Mouse (Mus musculus) neural tube, embryonic 10.5 days (tissue): ENCODE measurements around the gene Edaradd.
"Not testable (repeated sequence)": the region's sequence is repeated elsewhere in the genome, so short reads cannot be mapped to it uniquely, and the experiment has no call there.

Experiments
- DNase-seq: peaks from one replicate; pipeline ENCODE4 v3.0.0-alpha.2; 2017; ENCODE audit warnings: low spot score; ENCODE audit errors: extremely low spot score

Gene Edaradd

DNA sequence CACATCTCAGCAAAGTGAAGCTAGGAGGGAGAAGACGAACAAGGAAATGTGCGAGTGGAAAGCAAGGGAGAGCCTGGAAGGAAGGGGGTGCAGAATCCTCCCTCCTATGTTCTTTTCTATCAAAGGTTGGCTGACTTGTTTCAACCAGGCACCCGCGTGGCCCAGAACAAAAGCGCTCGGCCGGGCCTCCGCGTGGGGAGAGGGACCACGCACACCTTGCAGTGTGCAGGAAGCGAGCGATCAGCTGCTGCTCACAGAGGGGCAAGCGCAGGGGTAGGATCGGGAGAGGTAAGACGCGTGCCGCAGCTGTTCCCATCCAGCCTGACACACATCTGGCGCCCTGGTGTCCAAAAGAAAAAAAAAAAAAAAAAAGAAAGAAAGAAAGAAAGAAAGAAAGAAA lies 867 bp downstream of the Edaradd start:
- DNase-seq: peak; percentile 38

DNA sequence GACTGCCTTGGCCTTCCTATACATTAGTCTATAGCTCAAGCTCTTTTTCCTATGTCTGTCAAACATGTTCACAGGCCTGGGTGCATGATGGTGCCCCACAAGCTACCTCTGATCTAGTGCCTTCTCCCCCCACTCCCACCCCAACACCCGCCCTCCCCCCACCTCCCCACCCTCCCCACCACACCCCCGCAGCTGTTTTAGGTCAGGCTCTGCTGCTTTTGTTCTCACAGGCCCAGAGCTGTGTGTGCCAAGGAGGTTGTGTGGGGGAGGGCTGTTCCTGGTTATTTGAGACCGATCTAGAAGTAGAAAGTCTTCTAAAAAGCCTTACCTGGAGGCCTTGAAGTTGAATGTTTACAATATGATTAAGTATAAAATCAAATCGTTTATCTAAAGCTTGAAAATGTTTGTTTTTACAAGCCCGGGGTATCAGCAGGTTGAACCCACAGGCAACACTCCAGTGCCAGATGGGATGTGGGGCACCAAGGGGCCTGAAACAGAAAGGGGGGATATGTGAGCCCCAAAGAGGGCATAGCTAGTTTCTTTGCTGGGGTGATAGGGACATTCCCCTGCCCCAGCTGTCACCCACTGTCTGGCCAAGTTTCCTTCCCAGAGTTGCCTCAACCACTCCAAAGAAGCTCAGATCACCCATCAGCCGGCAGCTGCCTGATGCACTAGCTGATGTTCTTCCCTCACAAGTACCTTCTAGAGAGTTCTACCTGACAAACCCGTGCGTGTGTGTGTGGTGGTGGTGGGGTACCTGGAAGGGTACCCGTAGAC lies 8.9 kb downstream of the Edaradd start:
- no peak for DNase-seq

DNA sequence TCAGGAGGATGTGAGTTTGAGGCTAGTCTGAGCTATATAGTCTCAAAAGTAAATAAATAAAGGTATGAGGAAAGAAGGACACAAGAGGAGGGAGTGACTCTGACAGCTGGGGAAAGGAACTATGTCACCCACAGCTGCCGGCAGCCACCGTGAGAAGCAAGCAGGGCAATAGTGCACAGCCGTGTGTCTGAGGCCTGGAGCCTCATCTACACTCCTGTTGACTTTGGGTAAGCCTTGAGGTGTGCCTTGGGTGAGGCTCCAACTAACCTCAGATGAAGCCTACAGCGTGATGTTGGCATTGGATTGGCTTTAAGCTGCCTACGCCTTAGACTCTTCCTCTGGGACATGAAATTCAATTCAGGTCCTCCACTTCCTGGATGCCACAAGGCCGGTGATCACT lies 10.2 kb downstream of the Edaradd start:
- DNase-seq: no peak

DNA sequence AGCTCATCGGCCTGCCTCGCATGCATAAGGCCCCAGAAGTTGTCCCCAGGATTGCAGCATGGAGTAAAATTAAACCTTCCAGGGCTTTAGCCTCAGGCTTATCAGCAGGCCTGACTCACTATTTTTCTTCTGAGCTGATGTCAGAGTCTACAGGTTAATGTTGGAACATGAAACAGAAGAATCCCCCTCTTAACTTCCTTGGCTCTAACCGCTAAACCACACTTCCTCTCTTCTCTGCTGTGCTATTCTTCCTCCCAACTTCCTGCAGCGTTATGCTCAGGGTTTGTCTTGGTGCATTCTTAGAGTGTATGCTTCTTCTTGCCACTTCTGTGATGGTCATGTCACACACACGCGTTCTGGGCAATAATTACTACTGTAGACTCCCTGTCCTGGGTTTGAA lies 12.8 kb downstream of the Edaradd start:
- DNase-seq: no peak

DNA sequence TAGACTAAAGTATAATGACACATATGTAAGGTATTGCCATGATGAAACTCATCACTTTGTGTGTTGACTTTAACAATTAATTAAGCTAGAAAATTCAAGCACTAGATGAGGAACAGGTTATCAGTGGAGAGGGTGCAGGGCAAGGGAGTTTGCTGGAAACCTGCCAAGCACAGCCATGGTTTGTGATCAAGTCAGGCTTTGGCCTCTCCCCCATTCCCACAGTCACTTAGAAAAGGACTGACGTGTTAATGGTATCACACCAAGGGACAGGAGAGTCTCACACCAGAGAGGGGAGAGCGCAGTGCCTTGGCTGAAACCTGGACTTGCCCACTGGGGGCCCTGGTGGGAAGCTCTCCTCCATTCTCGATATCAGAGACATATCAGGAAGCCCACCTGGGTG lies 14.9 kb downstream of the Edaradd start:
- DNase-seq: no peak

DNA sequence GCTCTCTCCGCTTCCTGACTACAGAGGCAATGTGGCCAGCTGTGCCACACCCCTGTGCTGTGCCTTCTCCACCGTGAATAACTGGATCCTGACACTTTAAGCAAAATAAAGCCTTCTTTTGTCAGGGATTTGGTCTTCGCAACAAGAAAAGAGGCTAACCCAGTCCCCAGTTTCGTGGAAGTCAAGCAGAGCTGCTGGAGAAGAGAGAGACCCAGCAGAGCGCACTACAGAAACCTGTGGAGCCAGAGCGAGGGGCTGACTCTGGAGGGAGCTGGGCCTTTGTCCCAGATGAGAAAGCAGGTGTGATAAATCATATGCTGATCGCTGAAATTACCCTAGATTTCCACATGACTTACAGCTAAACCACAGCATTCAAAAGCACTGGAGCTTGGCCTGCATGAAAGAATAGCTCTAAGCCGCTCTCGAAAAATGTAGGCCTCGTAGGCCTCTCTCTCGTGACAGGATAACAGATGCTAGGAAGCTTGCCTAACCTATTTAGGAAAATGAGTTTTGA lies 16.9 kb downstream of the Edaradd start:
- DNase-seq: peak; percentile 43

DNA sequence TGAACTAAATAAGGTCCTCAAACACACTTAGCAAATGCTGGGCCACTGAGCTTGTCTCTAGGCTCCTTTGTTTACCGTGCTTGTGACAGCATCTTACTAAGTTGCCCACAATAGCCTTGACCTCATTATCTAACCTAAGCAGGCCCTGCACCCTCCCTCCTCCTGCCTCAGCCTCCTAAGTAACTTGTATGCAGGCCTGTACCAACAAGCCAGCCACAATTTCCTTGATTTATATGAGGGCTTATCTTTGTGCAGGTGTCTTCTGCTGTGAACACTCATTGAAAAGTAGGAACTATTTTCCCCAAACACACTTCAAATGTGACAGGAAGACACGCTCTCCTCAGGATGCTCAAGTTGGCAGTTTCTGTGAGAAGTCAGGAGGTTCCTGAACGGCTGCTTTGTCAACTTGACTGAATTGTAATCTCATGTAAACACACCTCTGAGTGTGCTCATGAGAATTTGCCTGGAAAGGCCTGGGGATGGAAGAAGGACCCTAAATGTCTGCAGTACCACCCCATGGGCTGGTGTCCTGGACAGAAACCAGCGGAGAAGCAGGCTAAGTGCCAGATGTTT lies 17.5 kb downstream of the Edaradd start:
- DNase-seq: no peak

DNA sequence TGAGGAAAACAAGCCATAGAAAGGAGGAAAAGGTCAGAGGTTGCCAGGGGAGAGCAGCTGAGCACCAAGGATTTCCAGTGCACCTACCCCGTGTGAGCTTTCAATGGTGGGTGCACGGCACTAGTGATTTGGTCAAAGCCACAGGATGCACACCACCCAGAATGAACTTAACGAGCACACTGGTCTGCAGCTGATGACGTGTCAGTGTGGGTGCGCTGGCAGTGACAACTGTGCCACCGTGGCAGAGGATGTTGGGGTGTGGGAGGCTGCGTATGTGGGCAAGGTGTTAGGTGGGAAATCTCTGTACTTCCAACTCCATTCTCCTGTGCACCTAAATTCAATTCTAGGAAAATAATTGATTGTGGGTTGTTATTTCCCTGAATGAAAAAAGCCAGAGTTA lies 21.1 kb downstream of the Edaradd start:
- DNase-seq: no peak

DNA sequence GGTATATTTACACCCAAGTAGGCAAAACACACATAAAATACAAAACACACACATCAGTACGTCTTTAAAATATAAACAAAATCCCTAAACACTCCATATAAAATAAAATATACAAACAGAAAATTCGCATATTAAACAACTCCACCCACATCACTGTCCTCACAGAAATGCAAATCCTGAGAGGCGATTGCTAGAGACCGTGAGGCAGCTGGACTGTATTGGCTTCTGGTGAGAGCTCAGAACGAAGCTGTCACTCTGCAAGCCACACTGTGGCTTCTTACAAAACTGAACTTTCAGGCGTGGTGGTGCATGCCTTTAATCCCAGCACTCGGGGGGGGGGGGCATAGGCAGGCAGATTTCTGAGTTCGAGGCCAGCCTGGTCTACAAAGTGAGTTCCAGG lies 22.4 kb downstream of the Edaradd start:
- no peak for DNase-seq

DNA sequence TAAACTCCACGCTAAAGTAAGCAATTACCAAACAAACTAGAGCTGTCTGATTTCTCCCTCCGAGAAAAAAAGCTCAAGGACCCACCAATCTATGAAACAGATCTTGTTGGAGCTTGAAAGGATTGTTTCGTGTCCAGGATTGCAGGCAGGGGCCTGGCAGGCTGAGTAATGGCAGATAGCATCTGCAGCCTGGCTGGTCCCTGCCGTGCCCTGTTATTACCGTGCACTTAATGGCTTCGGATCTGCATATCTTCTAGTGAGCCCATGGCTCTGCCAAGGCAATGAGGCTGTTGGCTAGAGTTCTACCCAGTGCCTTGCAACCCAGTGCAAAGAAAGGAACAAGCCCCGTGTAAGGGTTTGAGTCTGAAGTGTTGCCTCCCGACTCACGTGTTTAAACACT lies 25.5 kb downstream of the Edaradd start:
- no peak for DNase-seq

DNA sequence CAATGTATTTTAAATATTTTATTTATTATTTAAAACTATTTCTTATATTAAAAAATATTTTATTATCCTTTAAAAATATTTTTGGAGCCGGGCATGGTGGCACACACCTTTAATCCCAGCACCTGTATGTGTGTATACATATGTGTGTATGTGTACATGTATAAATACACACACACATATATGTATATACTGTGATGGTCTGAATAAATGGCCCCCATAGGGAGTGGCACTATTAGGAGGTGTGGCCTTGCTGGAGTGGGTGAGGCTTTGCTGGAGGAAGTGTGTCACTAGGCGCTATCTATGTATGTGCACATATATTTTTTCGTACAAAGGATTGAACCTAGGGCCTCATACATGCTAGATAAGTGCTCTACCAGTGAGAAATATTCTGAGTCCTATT lies 27.7 kb downstream of the Edaradd start:
- no peak for DNase-seq

DNA sequence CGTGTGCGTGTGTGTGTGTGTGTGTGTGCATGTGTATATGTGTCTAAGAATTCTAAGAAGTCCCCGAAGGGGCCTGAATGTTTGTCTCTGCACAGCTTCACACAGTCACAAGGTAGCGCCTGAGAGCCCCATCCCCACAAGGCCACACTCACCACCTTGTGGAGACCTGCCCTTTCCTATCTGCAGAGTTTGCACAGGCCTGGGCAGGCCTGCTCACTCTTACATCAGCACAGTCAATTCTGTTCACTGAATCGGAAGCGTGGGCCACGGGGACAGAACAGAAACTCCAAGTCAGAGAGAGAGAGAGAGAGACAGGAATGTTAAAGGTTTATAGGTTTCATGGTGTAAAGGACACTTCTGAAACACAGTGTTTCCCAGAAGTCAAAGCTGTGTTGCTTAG lies 34.6 kb downstream of the Edaradd start:
- no peak for DNase-seq

DNA sequence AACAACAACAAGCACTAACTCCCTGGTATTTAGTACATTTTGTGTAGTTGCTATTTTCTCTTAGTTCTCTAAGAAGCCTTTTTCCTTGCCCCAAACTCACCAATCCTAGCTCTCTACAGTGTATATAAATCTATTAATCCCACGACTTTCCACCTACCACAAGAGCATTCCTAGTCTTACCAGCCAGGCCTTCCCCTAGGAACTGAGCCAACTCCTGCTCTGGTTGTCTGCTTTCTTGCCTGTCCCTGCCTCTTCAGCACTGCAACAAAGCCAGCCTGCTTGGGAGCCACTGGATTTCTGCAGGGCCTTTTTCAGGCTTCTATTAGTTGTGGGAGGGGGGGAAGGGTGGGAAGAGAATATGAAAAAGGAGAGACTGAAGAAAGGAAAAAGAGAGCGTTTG lies 35.0 kb downstream of the Edaradd start:
- DNase-seq: no peak

DNA sequence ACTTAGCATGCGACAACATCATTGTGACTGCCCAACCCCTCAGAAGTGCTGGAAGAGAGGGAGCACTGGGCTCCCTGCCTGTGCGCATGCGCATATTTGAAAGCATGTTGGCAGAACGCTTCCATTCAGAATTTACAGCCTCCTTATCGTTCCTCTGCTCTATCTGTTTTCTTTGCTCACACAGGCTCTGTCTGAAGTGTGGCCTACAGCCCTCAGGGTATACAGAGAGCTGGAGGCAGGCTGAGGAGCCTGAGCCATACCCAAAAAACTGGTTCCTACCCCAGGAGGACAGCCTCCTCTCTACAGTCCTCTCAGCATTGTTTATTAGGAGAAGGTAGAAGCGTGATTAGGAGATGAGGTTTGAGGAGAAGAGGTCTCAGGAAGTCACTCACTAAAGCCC lies 40.4 kb downstream of the Edaradd start:
- DNase-seq: no peak

DNA sequence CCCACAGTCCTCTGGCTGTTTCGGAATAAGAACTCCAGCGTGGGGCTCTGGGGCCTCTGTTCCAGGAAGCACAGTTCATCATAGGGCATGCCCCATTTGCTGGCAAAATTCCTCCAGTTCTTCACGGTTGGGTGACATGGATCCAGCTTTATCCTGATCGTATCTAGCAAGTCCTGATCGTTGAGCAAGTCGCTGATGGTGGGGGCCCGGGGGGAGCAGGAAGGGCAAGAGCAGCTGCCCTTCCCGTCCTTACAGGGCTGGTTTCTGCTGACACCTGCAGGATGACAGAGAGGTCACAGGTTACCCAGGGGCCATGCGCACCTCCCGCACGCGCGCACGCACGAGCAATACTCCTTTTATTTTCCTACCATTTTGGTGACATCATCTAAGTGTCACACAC lies 41.9 kb downstream of the Edaradd start:
- no peak for DNase-seq

DNA sequence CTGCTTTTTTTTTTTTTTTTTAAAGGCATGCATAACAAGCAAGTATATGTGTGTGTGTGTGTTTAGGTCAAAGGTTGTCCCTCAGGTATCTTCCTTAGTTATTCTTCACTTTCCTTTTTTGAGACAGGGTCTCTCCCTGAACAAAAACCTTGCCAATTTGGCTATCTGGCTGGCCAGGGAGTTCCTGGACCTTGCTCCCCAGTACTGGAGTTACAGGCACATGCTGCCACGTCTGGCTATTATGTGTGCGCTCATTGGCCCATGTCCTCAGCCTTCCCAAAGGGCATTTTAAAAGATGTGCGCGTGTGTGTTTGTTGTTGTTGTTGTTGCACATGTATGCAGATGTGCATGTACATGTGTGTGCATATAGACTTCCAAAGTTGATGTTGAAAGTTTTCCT lies 43.4 kb downstream of the Edaradd start:
- no peak for DNase-seq

DNA sequence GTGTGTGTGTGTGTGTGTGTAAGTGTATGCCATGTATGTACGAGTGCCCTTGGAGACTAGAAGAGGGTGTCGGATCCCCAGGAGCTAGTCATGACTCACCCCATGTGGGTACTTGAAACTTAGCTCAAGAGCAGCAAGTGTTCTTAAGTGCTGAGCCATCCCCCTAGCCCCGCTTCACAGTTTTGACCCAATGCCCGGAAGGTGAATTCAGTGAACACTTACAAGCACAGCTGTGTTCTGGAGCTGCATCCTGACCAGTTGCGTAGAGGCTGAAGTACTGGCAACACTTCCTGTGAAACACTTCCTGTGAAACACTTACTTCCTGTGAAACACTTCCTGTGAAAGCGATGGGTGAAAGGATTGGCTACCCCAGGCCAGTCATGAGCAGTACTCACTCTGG lies 45.0 kb downstream of the Edaradd start:
- DNase-seq: no peak

DNA sequence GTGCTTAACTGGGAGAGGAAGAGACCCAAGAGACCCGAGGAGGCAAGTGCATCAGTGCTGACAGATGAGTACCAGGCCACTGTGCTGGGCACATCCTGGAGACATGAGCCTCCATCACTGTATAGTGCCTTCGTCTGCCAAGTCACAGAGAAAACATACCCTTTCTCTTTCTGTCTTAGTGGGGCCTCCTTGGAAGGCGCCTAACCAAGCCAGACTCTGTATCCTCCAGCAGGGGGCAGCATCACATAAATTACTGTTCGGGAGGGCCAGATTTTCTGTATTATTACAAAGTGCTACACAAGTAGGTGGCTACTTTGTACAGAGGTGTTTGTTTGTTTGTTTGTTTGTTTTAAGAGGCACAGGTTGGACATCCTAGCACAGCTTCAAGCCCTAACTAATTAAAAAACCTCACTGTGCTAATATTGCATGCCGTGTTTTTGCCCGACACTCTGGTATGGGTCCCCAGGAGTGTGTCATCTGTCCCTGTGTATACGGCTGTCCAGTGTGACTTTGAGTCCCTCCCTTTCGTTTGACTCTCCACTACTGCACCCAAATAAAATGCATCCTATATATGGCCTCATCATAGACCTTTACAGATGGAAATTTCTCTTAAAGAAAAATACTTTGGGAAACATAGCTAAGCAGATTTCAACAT lies 46.4 kb downstream of the Edaradd start:
- DNase-seq: peak; percentile 76

DNA sequence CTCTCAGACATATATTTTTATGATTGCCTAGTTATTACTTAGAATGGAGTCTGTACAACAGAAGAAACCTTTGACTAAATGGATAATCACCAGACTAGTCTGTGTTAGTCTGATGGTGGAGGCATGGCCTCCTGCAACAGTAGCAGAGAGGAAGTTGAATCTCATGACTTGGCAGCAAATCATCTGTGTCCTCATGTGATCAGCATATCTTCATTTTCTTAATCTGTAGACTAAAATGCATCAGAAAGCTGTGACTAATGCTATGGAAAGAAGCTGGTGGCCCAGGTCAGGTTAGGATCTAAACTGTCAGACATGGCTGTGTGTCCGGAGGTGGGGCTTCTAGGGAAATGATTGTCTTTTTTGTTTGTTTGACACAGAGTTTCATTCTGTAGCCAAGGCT lies 51.8 kb downstream of the Edaradd start:
- DNase-seq: no peak

DNA sequence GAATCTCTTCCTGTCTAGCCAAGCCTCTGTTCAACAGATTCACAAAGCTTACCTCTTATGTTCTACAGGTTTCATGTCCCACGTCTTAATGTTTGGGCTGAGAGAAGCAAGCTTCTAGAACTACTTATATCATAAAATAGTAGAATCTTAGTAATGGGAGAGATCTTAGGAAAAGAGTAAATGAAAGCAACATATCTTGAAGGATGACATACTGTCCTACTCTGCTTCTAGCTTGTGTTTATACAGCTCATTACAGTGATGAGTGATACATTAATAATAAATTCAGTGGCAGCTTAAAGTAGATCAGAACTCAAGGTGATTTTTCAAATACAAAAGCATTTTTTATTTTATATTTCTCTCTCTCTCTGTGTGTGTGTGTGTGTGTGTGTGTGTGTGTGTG lies 55.4 kb downstream of the Edaradd start, which contains the start of gene Lgals8:
TSS of gene Lgals8 (minus strand) at position 101 of the 400 bp plus-strand sequence.
- no peak for DNase-seq

DNA sequence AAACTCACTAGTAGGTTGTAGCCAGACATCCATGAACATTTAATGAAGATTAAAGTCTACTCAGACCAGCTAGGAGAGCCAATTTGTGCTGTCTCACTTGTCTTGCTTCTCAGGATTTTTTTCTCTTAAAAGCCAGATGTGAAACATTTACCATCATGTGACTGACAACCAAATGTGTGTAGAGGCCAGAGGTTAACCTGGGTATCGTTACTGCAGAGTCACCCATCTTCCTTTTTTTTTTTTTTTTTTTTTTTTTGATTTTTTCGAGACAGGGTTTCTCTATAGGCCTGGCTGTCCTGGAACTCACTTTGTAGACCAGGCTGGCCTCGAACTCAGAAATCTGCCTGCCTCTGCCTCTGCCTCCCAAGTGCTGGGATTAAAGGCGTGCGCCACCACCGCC lies 56.1 kb downstream of the Edaradd start:
- not testable (repeated sequence) for DNase-seq

DNA sequence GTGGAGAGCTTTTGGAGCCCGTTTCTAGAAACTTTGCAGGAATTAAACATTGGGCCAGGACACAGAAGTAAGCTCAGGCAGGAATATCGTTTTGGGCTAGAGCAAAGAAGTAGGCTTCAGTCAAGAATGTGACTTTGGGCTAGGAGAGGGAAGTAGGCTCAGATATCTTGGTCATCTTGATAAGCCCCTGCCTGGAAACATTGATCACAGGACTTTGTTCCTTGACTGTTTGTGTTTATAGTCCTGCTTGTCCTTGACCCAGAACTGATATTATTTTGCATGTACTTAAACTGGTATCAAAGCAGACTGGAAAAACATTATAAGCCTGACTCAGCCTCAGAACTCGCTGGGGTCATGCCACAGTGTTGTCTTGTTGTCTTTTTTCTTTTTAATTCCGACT lies 57.6 kb downstream of the Edaradd start:
- no peak for DNase-seq

DNA sequence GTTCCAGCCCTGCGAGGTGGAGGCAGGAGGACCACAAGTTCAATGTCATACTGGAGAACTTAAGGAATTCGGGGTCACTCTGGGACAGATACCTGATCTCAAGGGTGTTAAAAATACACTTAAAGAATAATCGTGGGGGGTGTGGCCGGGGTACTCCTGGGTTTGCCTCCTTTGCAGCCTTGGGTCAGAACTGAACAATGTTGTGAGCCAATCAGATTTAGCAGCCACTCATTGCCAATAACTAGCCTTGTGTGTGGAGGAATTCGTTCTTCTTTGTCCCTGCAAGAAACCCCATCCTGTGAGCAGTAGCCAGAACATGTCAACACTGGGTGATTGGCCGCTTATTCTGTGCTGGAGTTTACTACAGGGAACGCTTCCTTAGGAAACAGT lies 58.5 kb downstream of the Edaradd start:
- DNase-seq: no peak
